Mouse (Mus musculus) v-Abl transformed pro-B cells (cell line): ENCODE measurements around the gene Rabggtb.

Source experiments
- in situ Hi-C, 2 experiments: fragments of 400-800 bp; cut with MboI; formaldehyde crosslinking; loops; one replicate each; pipeline ENCODE4 v1.15.1; 2025; ENCODE audit not compliant: unreplicated experiment in 2 of 2

Gene Rabggtb

GRCm38 (mm10) chr3:153932461-153932860 is 19.7 kb upstream of the Rabggtb start:
- in situ Hi-C loops = loop anchor here (25.0 kb wide), 3 partner anchors 1155 to 1720 kb away; partner anchors contain the start of genes Dnajb4 (in 1 of the 2), Fpgt (in 1 of the 2), Fubp1 (in 1 of the 2) and Lrriq3 (in 1 of the 2)

GRCm38 (mm10) chr3:153929526-153929925 is 16.7 kb upstream of the Rabggtb start:
- in situ Hi-C loops = loop anchor here (25.0 kb wide), 3 partner anchors 1158 to 1717 kb away; partner anchors contain the start of genes Dnajb4 (in 1 of the 2), Fpgt (in 1 of the 2), Fubp1 (in 1 of the 2) and Lrriq3 (in 1 of the 2)

- in situ Hi-C loops = loop anchor here (25.0 kb wide), 3 partner anchors 1161 to 1714 kb away; partner anchors contain the start of genes Dnajb4 (in 1 of the 2), Fpgt (in 1 of the 2), Fubp1 (in 1 of the 2) and Lrriq3 (in 1 of the 2)
These were observed 13.5 kb upstream of the Rabggtb start for GRCm38 (mm10) chr3:153926333-153926732.

GRCm38 (mm10) chr3:153921147-153921910 is 8.5 kb upstream of the Rabggtb start:
- in situ Hi-C loops = loop anchor here in 1 of 2 experiments (25.0 kb wide), 3 partner anchors 1159 to 1684 kb away; partner anchors contain the start of genes Fpgt and Lrriq3

- in situ Hi-C loops = loop anchor here (10.0 to 25.0 kb wide), 4 partner anchors 1155 to 1680 kb away; partner anchors contain the start of genes Fpgt (in 1 of the 2) and Lrriq3 (in 1 of the 2)
These were observed 4.4 kb upstream of the Rabggtb start for GRCm38 (mm10) chr3:153917200-153917599.

- in situ Hi-C loops = loop anchor here (10.0 to 25.0 kb wide), 4 partner anchors 1151 to 1676 kb away; partner anchors contain the start of genes Fpgt (in 1 of the 2) and Lrriq3 (in 1 of the 2)
These were observed 868 bp upstream of the Rabggtb start for GRCm38 (mm10) chr3:153913510-153914243.

GRCm38 (mm10) chr3:153911882-153912440 is 848 bp downstream of the Rabggtb start:
- in situ Hi-C loops = loop anchor here (10.0 to 25.0 kb wide), 4 partner anchors 1150 to 1675 kb away; partner anchors contain the start of genes Fpgt (in 1 of the 2) and Lrriq3 (in 1 of the 2)

- in situ Hi-C loops = loop anchor here (10.0 to 25.0 kb wide), 4 partner anchors 1149 to 1674 kb away; partner anchors contain the start of genes Fpgt (in 1 of the 2) and Lrriq3 (in 1 of the 2)
These were observed 1.5 kb downstream of the Rabggtb start for GRCm38 (mm10) chr3:153911197-153911881.

- in situ Hi-C loops = loop anchor here (10.0 to 25.0 kb wide), 4 partner anchors 1148 to 1673 kb away; partner anchors contain the start of genes Fpgt (in 1 of the 2) and Lrriq3 (in 1 of the 2)
These were observed 2.3 kb downstream of the Rabggtb start for GRCm38 (mm10) chr3:153910489-153910888.

- in situ Hi-C loops = loop anchor here in 1 of 2 experiments (25.0 kb wide), 3 partner anchors 1147 to 1672 kb away; partner anchors contain the start of genes Fpgt and Lrriq3
These were observed 3.9 kb downstream of the Rabggtb start for GRCm38 (mm10) chr3:153908919-153909318.

GRCm38 (mm10) chr3:153906136-153906871 is 6.5 kb downstream of the Rabggtb start, which contains the start of gene Msh4:
Msh4 (minus strand) TSS chr3:153906138.
- in situ Hi-C loops = loop anchor here in 1 of 2 experiments (25.0 kb wide), 3 partner anchors 1144 to 1669 kb away; partner anchors contain the start of genes Fpgt and Lrriq3

- in situ Hi-C loops = loop anchor here in 1 of 2 experiments (25.0 kb wide), 3 partner anchors 1143 to 1668 kb away; partner anchors contain the start of genes Fpgt and Lrriq3
These were observed 7.3 kb downstream of the Rabggtb start for GRCm38 (mm10) chr3:153905251-153906135.

- in situ Hi-C loops = loop anchor here in 1 of 2 experiments (25.0 kb wide), 3 partner anchors 1142 to 1667 kb away; partner anchors contain the start of genes Fpgt and Lrriq3
These were observed 8.2 kb downstream of the Rabggtb start for GRCm38 (mm10) chr3:153904586-153904985.

- in situ Hi-C loops = loop anchor here in 1 of 2 experiments (25.0 kb wide), 3 partner anchors 1140 to 1665 kb away; partner anchors contain the start of genes Fpgt and Lrriq3
These were observed 10.2 kb downstream of the Rabggtb start for GRCm38 (mm10) chr3:153902595-153902994.

- in situ Hi-C loops = loop anchor here in 1 of 2 experiments (25.0 kb wide), 3 partner anchors 1140 to 1665 kb away; partner anchors contain the start of genes Fpgt and Lrriq3
These were observed 10.9 kb downstream of the Rabggtb start for GRCm38 (mm10) chr3:153901904-153902303.

- in situ Hi-C loops = no loop called here
These were observed 15.6 kb downstream of the Rabggtb start for GRCm38 (mm10) chr3:153897216-153897615.

GRCm38 (mm10) chr3:153895454-153895853 is 17.4 kb downstream of the Rabggtb start:
- in situ Hi-C loops = no loop called here
